Comparison of ENCODE assay signal across 9 mouse cellular contexts in genomic region chr12:103314640-103315361, GRCm38 (mm10). TPM values are rescaled to one million over a fixed set of nuclear protein-coding genes. Genes with fewer than 3 reads are reported as not detected.
DNase-seq lines count a peak whose midpoint lies in the region; ATAC-seq and TF ChIP-seq lines count a peak whose summit lies in the region.
"Had no signal": no experiment of that assay in that cellular context is flagged by ENCODE, and none has a peak within 500 bp of the region (broad histone marks: within the 10 kb centered on the region; RNA-seq: fewer than 3 reads in every experiment).

No protein-coding gene starts in this region.

- TF ChIP-seq CTCF in cerebellum, adult 2 months (IDR thresholded peaks at IDR 0.05; ENCODE audit: borderline replicate concordance, insufficient read depth, low read depth, low read length): no peak

- ATAC-seq in lung, embryonic 15.5 days (ENCODE audit: borderline replicate concordance, extremely low read depth, low FRiP score, low TSS enrichment): no peak; the same call in 1 of the 2 replicates
- peak; percentile 79 for ATAC-seq in hindbrain, embryonic 16.5 days
- ATAC-seq in neural tube, embryonic 15.5 days (ENCODE audit: low FRiP score): peak; percentile 78
- no peak for ATAC-seq in megakaryocyte, adult 5-6 weeks (ENCODE audit: poor library complexity, severe bottlenecking)

- no peak for TF ChIP-seq POLR2A in cerebellum, adult 2 months (IDR thresholded peaks at IDR 0.05; ENCODE audit: borderline replicate concordance, insufficient read depth, low read length)

- H3K4me2 ChIP-seq in lung, embryonic 15.5 days: peak overlapping the region; percentile 46
- peak overlapping the region; percentile 60 for H3K4me2 ChIP-seq in hindbrain, embryonic 16.5 days (ENCODE audit: low read length)
- peak overlapping the region; percentile 58 for H3K4me2 ChIP-seq in neural tube, embryonic 15.5 days

- peak; percentile 46 for DNase-seq in adrenal gland, postnatal 14 days
- DNase-seq in adrenal gland, adult 8-10 months: no peak
- no peak for DNase-seq in lung, postnatal 36 days
- DNase-seq in cerebellum, adult 2 months: no peak

- peak overlapping the region; percentile 16; the same call in 1 of the 2 replicates for H3K4me3 ChIP-seq in lung, embryonic 15.5 days
- peak overlapping the region; percentile 36 for H3K4me3 ChIP-seq in hindbrain, embryonic 16.5 days (ENCODE audit: low read length)
- peak overlapping the region; percentile 30 for H3K4me3 ChIP-seq in neural tube, embryonic 15.5 days (replicated peaks)
- H3K4me3 ChIP-seq in cerebellum, adult 2 months (replicated peaks; ENCODE audit: insufficient read depth, low read depth, low read length): no peak overlapping the region

- H3K27ac ChIP-seq in lung, embryonic 15.5 days: no peak overlapping the region
- H3K27ac ChIP-seq in hindbrain, embryonic 16.5 days (ENCODE audit: low read depth, low read length): peak overlapping the region; percentile 81
- peak overlapping the region; percentile 83 for H3K27ac ChIP-seq in neural tube, embryonic 15.5 days (replicated peaks)
- H3K27ac ChIP-seq in cerebellum, adult 2 months (ENCODE audit: insufficient read depth, low read length): no peak overlapping the region
- H3K27ac ChIP-seq: macrophage had no signal

- peaks cover 24% of the 10 kb centered on the region; the same call in 1 of the 2 replicates for H3K27me3 ChIP-seq in lung, embryonic 15.5 days
- H3K27me3 ChIP-seq in hindbrain, embryonic 16.5 days (replicated peaks; ENCODE audit: control insufficient read depth, insufficient read depth, low read length): peaks cover 6% of the 10 kb centered on the region; the same call in 1 of the 2 replicates
- peaks cover 8% of the 10 kb centered on the region; the same call in 1 of the 2 replicates for H3K27me3 ChIP-seq in neural tube, embryonic 15.5 days (replicated peaks)
- no peaks in the 10 kb centered on the region; the same call in 1 of the 2 replicates for H3K27me3 ChIP-seq in cerebellum, adult 2 months (ENCODE audit: control insufficient read depth, insufficient read depth, low read length)

- no peaks in the 10 kb centered on the region for H3K9me3 ChIP-seq in lung, embryonic 15.5 days
- H3K9me3 ChIP-seq in hindbrain, embryonic 16.5 days (ENCODE audit: control insufficient read depth, low read length): no peaks in the 10 kb centered on the region
- H3K9me3 ChIP-seq in neural tube, embryonic 15.5 days (replicated peaks): no peaks in the 10 kb centered on the region

- 4% methylated on average over 25 of the region's 25 CpGs for WGBS in lung, embryonic 15.5 days
- WGBS in hindbrain, embryonic 16.5 days: 2% methylated on average over 25 of the region's 25 CpGs
- 1% methylated on average over 25 of the region's 25 CpGs for WGBS in neural tube, embryonic 15.5 days
- WGBS in cerebellum, adult 2 months: 10% methylated on average over 24 of the region's 25 CpGs

- peaks cover 8% of the 10 kb centered on the region; the same call in 1 of the 2 replicates for H3K4me1 ChIP-seq in lung, embryonic 15.5 days
- peaks cover 22% of the 10 kb centered on the region for H3K4me1 ChIP-seq in hindbrain, embryonic 16.5 days (ENCODE audit: control insufficient read depth, insufficient read depth, low read depth, low read length)
- H3K4me1 ChIP-seq in neural tube, embryonic 15.5 days: peaks cover 41% of the 10 kb centered on the region
- no peaks in the 10 kb centered on the region for H3K4me1 ChIP-seq in cerebellum, adult 2 months (ENCODE audit: control insufficient read depth, insufficient read depth, low read length)

- no peaks in the 10 kb centered on the region for H3K36me3 ChIP-seq in lung, embryonic 15.5 days
- no peaks in the 10 kb centered on the region for H3K36me3 ChIP-seq in hindbrain, embryonic 16.5 days (ENCODE audit: control insufficient read depth, insufficient read depth, low read length)
- H3K36me3 ChIP-seq in neural tube, embryonic 15.5 days: no peaks in the 10 kb centered on the region

- no peak overlapping the region for H3K9ac ChIP-seq in lung, embryonic 15.5 days
- peak overlapping the region; percentile 60 for H3K9ac ChIP-seq in hindbrain, embryonic 16.5 days (ENCODE audit: low read depth, low read length)
- peak overlapping the region; percentile 38; the same call in 1 of the 2 replicates for H3K9ac ChIP-seq in neural tube, embryonic 15.5 days (replicated peaks)

RNA-seq across cellular contexts. Expression of gene Fam181a, which starts 4.0 kb away (rescaled TPM):
- not detected in 2 replicates for total RNA-seq in adrenal gland, postnatal 14 days (2021)
- total RNA-seq in adrenal gland, adult 8-10 months (2022): not detected
- 0.34 TPM in 1 of 2 replicates, not detected in the other for polyA plus RNA-seq in lung, embryonic 15.5 days (2015; fragmentation: Nextera tagmentation; extraction: Ambion mirVana)
- 5.6 and 6.0 TPM in 2 replicates for polyA plus RNA-seq in hindbrain, embryonic 16.5 days (2015; fragmentation: Nextera tagmentation; extraction: Ambion mirVana)
- polyA plus RNA-seq in neural tube, embryonic 15.5 days (2015; fragmentation: Nextera tagmentation; extraction: Ambion mirVana): 4.9 and 6.9 TPM in 2 replicates
- 2.7 and 4.1 TPM in 2 replicates for polyA plus RNA-seq in cerebellum, adult 2 months (2012; rRNA removed)
- total RNA-seq in megakaryocyte, adult 5-6 weeks (2015): not detected in 2 replicates
- not detected in 2 replicates for total RNA-seq in megakaryocyte, adult 5-6 weeks (2017)
- polyA plus RNA-seq: macrophage had no signal

RNA-seq across cellular contexts. Expression of gene Asb2, which starts 41.0 kb away (rescaled TPM):
- 1.1 and 2.2 TPM in 2 replicates for total RNA-seq in adrenal gland, postnatal 14 days (2021)
- total RNA-seq in adrenal gland, adult 8-10 months (2022): 1 to 10 TPM in 1 of 4 experiments, under 1 TPM in 3; 0.74 to 1.5 (median 0.83) TPM
- 8.6 TPM in 2 replicates for polyA plus RNA-seq in lung, embryonic 15.5 days (2015; fragmentation: Nextera tagmentation; extraction: Ambion mirVana)
- 1.4 and 2.1 TPM in 2 replicates for polyA plus RNA-seq in hindbrain, embryonic 16.5 days (2015; fragmentation: Nextera tagmentation; extraction: Ambion mirVana)
- polyA plus RNA-seq in neural tube, embryonic 15.5 days (2015; fragmentation: Nextera tagmentation; extraction: Ambion mirVana): 2.1 and 3.3 TPM in 2 replicates
- 2.1 and 2.7 TPM in 2 replicates for polyA plus RNA-seq in cerebellum, adult 2 months (2012; rRNA removed)
- 0.11 and 0.27 TPM in 2 replicates for total RNA-seq in megakaryocyte, adult 5-6 weeks (2015)
- total RNA-seq in megakaryocyte, adult 5-6 weeks (2017): 0.33 TPM in 1 of 2 replicates, not detected in the other

Comparison
In these comparisons a context has a peak if more than half of its experiments do, and no peak if none do; other contexts are left out.
1. ATAC-seq: peak in hindbrain, embryonic 16.5 days (single experiment) and neural tube, embryonic 15.5 days (single experiment); none in lung, embryonic 15.5 days (single experiment) and megakaryocyte, adult 5-6 weeks (single experiment).
2. H3K27ac ChIP-seq: peak in hindbrain, embryonic 16.5 days (single experiment) and neural tube, embryonic 15.5 days (single experiment); none in lung, embryonic 15.5 days (single experiment) and cerebellum, adult 2 months (single experiment).
3. Peak in every context shown above with its lines, with median percentiles within 50 percentile points of each other: H3K4me2 ChIP-seq.